Mouse (Mus musculus): ENCODE results near the gene Tcf15. TPM values are rescaled to one million over a fixed set of nuclear protein-coding genes. Genes with fewer than 3 reads are reported as not detected.
A peak's percentile ranks its signal among the peaks of the same experiment; 100 is the strongest.

Gene Tcf15
- total and polyA plus RNA-seq, 3 experiments = 25.9 to 32.1 (median 26.7) TPM

GRCm38 (mm10) chr2:152194586-152194985 is 51.2 kb downstream of the Tcf15 start:
- Histone ChIP-seq H3K9ac (ENCODE audit: low read depth, low read length) (no peak overlapping the region), H3K4me3 (no peak overlapping the region), H3K27ac (no peak overlapping the region), H3K4me1 (ENCODE audit: control insufficient read depth, insufficient read depth, low read length) (peaks cover 6% of the 10 kb centered on the region), H3K36me3 (ENCODE audit: control insufficient read depth, insufficient read depth, low read length) (no peaks in the 10 kb centered on the region), H3K79me2 (replicated peaks; ENCODE audit: control insufficient read depth, insufficient read depth, low read length) (no peaks in the 10 kb centered on the region), H3K27me3 (ENCODE audit: control insufficient read depth, insufficient read depth, low read length) (no peaks in the 10 kb centered on the region)
- intact Hi-C loops (cut with DNase I) = no loop called here
- no peak for TF ChIP-seq CTCF (IDR thresholded peaks at IDR 0.05)
- no peak for TF ChIP-seq EP300 (IDR thresholded peaks at IDR 0.05; ENCODE audit: insufficient read depth, low read depth, low read length)
- no peak for TF ChIP-seq POLR2A (IDR thresholded peaks at IDR 0.05; ENCODE audit: insufficient read depth, low read depth, low read length)
- 96% methylated on average over 2 of the region's 2 CpGs for WGBS
- DNase-seq = no peak

GRCm38 (mm10) chr2:152196896-152197295 is 53.5 kb downstream of the Tcf15 start:
- intact Hi-C loops (cut with DNase I) = loop anchor here (1.0 to 2.0 kb wide), 3 partner anchors 54 to 168 kb away; partner anchors contain the start of gene Tcf15
- no peak overlapping the region for H3K4me3 ChIP-seq
- no peak for DNase-seq
- H3K36me3 ChIP-seq (ENCODE audit: control insufficient read depth, insufficient read depth, low read length) = no peaks in the 10 kb centered on the region
- WGBS = 26% methylated on average over 3 of the region's 3 CpGs
- H3K27ac ChIP-seq = peak overlapping the region; percentile 50; the same call in 1 of the 2 replicates
- no peak overlapping the region for H3K9ac ChIP-seq (ENCODE audit: low read depth, low read length)
- H3K4me1 ChIP-seq (ENCODE audit: control insufficient read depth, insufficient read depth, low read length) = no peaks in the 10 kb centered on the region; the same call in 1 of the 2 replicates
- H3K27me3 ChIP-seq (ENCODE audit: control insufficient read depth, insufficient read depth, low read length) = no peaks in the 10 kb centered on the region
- no peak for TF ChIP-seq POLR2A (IDR thresholded peaks at IDR 0.05; ENCODE audit: insufficient read depth, low read depth, low read length)
- TF ChIP-seq CTCF (IDR thresholded peaks at IDR 0.05) = no peak
- no peak for TF ChIP-seq EP300 (IDR thresholded peaks at IDR 0.05; ENCODE audit: insufficient read depth, low read depth, low read length)
- H3K79me2 ChIP-seq (replicated peaks; ENCODE audit: control insufficient read depth, insufficient read depth, low read length) = no peaks in the 10 kb centered on the region

- Histone ChIP-seq H3K4me3 (no peak overlapping the region), H3K36me3 (ENCODE audit: control insufficient read depth, insufficient read depth, low read length) (no peaks in the 10 kb centered on the region), H3K4me1 (ENCODE audit: control insufficient read depth, insufficient read depth, low read length) (no peaks in the 10 kb centered on the region; the same call in 1 of the 2 replicates), H3K27me3 (ENCODE audit: control insufficient read depth, insufficient read depth, low read length) (no peaks in the 10 kb centered on the region), H3K9ac (ENCODE audit: low read depth, low read length) (no peak overlapping the region), H3K27ac (peak overlapping the region; percentile 50; the same call in 1 of the 2 replicates), H3K79me2 (replicated peaks; ENCODE audit: control insufficient read depth, insufficient read depth, low read length) (no peaks in the 10 kb centered on the region)
- TF ChIP-seq CTCF (IDR thresholded peaks at IDR 0.05) (peak; percentile 94), EP300 (IDR thresholded peaks at IDR 0.05; ENCODE audit: insufficient read depth, low read depth, low read length) (peak; percentile 76; the same call in 1 of the 2 replicates), POLR2A (IDR thresholded peaks at IDR 0.05; ENCODE audit: insufficient read depth, low read depth, low read length) (no peak)
- peak; percentile 54 to 64 for DNase-seq
- intact Hi-C loops (cut with DNase I) = loop anchor here (1.0 to 2.0 kb wide), 3 partner anchors 55 to 168 kb away; partner anchors contain the start of gene Tcf15
- WGBS = 39% methylated on average over 10 of the region's 10 CpGs
Observed at GRCm38 (mm10) chr2:152197301-152197712, 53.9 kb downstream of the Tcf15 start.

Other genes with a start within 250 kb of the Tcf15 start
- gene Angpt4, start 232.4 kb upstream of the Tcf15 start, total RNA-seq (2021) = under 1 TPM; 0.23 to 0.27 TPM
- gene Angpt4, start 232.4 kb upstream of the Tcf15 start, polyA plus RNA-seq (2012; rRNA removed) = 0.94 and 1.0 TPM in 2 replicates
- 1 to 10 TPM; 4.3 to 4.7 TPM for gene Fam110a, start 163.3 kb upstream of the Tcf15 start, total RNA-seq (2021)
- gene Fam110a, start 163.3 kb upstream of the Tcf15 start, polyA plus RNA-seq (2012; rRNA removed) = 6.6 and 7.2 TPM in 2 replicates
- gene Slc52a3, start 147.1 kb upstream of the Tcf15 start, total RNA-seq (2021) = 1 to 10 TPM; 1.8 to 3.4 TPM
- 2.5 and 2.8 TPM in 2 replicates for gene Slc52a3, start 147.1 kb upstream of the Tcf15 start, polyA plus RNA-seq (2012; rRNA removed)
- not detected for gene Scrt2, start 62.0 kb upstream of the Tcf15 start, total RNA-seq (2021)
- not detected in 2 replicates for gene Scrt2, start 62.0 kb upstream of the Tcf15 start, polyA plus RNA-seq (2012; rRNA removed)
- 10 to 100 TPM; 19.2 to 23.9 TPM for gene Srxn1, start 38.0 kb upstream of the Tcf15 start, total RNA-seq (2021)
- 35.9 and 40.0 TPM in 2 replicates for gene Srxn1, start 38.0 kb upstream of the Tcf15 start, polyA plus RNA-seq (2012; rRNA removed)
- gene Csnk2a1, start 83.3 kb downstream of the Tcf15 start, total RNA-seq (2021) = 10 to 100 TPM; 89.0 to 94.1 TPM
- 40.7 and 74.9 TPM in 2 replicates for gene Csnk2a1, start 83.3 kb downstream of the Tcf15 start, polyA plus RNA-seq (2012; rRNA removed)
- 10 to 100 TPM; 39.0 to 46.5 TPM for gene Tbc1d20, start 150.3 kb downstream of the Tcf15 start, total RNA-seq (2021)
- 43.1 and 60.1 TPM in 2 replicates for gene Tbc1d20, start 150.3 kb downstream of the Tcf15 start, polyA plus RNA-seq (2012; rRNA removed)
- gene Rbck1, start 189.1 kb downstream of the Tcf15 start, total RNA-seq (2021) = 10 to 100 TPM; 44.3 to 45.2 TPM
- gene Rbck1, start 189.1 kb downstream of the Tcf15 start, polyA plus RNA-seq (2012; rRNA removed) = 107 and 128 TPM in 2 replicates
- gene Trib3, start 200.5 kb downstream of the Tcf15 start, total RNA-seq (2021) = 1 to 10 TPM; 2.4 to 3.6 TPM
- gene Trib3, start 200.5 kb downstream of the Tcf15 start, polyA plus RNA-seq (2012; rRNA removed) = 2.3 and 3.3 TPM in 2 replicates
- gene Nrsn2, start 233.1 kb downstream of the Tcf15 start, total RNA-seq (2021) = not detected
- 0.31 TPM in 1 of 2 replicates, not detected in the other for gene Nrsn2, start 233.1 kb downstream of the Tcf15 start, polyA plus RNA-seq (2012; rRNA removed)

All from heart, adult 2 months (tissue).